Mouse (Mus musculus) lung, postnatal 0 days (tissue): ENCODE measurements around the gene Ier5l.

ENCODE experiments used
- CTCF ChIP-seq: IDR thresholded peaks from 2 replicates; pipeline ENCODE4 v1.5.1; 2016; ENCODE audit warnings: antibody characterized with exemption, mild to moderate bottlenecking
- EP300 ChIP-seq: IDR thresholded peaks from 2 replicates; pipeline ENCODE4 v1.6.1; 2016; ENCODE audit warnings: antibody characterized with exemption, mild to moderate bottlenecking, control low read depth

- TF ChIP-seq CTCF, result no peak
- no peak for TF ChIP-seq EP300
Measured at GRCm38 (mm10) chr2:30463341-30463761, 10.7 kb downstream of the Ier5l start.
